Mouse (Mus musculus): ENCODE measurements at regions not wholly inside any gene's neighbourhood (a gene's known extent, or its start where the extent isn't known, plus 50 kb on each side); places are given as distances from the start of the nearest gene placed in this dataset.

DNA sequence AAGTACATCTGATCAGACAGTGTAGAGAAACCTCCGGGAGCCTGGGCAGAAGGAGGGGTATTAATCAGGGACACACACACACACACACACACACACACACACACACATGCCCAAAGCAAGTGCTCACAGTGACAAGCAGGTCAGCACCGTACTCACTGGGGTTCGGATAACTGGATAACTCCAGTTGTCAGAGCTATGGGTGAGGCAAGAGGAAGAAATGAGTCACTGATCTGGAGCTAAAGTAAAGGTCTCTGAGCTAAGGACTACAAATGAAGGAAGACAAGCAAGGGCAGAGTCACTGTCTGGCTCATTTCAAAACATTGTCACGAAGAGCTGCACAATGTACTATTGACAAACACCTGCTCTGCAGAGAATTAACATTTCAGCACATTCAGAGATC is 104.9 kb downstream of the Nfkbiz start:
- no peak overlapping the region for H3K27ac ChIP-seq (replicated peaks; ENCODE audit: low read depth, low read length)
- H3K4me3 ChIP-seq (ENCODE audit: insufficient read depth, low read depth, low read length), result no peak overlapping the region
- H3K4me1 ChIP-seq (ENCODE audit: control insufficient read depth, insufficient read depth, insufficient read length, low read length), result no peaks in the 10 kb centered on the region

DNA sequence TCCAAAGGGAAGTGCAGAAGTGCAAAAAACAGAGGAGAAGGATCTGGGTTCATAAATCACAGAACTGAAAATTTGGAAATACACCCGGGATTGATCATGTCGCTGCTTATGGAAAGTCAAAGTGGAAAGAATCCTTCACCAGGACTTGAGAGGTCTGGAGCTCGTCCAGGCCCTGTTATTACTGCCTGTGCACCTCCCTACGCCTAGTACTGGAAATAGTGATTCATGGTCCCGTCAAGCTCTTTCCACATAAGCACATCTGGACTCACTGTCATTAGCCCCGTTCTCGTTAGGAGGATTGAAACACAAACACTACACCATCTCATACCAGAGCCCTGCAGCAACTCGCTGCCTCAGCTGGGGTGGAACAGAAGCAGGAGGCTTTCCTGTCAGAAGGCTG is 107.7 kb downstream of the Nfkbiz start:
- H3K4me1 ChIP-seq (ENCODE audit: control insufficient read depth, insufficient read depth, insufficient read length, low read length), result no peaks in the 10 kb centered on the region
- no peak overlapping the region; the same call in 1 of the 2 replicates for H3K27ac ChIP-seq (replicated peaks; ENCODE audit: low read depth, low read length)
- peak overlapping the region; percentile 16; the same call in 1 of the 2 replicates for H3K4me3 ChIP-seq (ENCODE audit: insufficient read depth, low read depth, low read length)

DNA sequence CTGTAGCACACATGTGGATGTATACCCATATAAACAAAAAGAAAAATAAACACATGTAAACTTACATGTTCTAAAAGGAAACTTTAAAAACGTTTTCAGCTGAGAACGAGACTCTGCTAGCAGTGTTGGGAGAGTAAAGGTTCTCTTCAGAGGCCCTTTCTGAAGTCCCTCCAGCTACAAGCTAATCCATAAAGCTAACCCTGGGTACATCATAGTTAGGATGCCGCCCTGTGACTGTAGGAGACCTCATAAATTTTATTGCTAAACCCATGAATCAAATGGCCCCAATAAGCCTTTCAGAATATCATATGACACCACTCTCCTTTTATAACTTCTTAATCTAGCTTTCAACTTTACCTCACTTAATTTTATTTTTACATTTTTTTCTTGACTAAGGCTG is 112.2 kb downstream of the Nfkbiz start:
- no peak overlapping the region for H3K27ac ChIP-seq (replicated peaks; ENCODE audit: low read depth, low read length)
- H3K4me1 ChIP-seq (ENCODE audit: control insufficient read depth, insufficient read depth, insufficient read length, low read length), result no peaks in the 10 kb centered on the region
- H3K4me3 ChIP-seq (ENCODE audit: insufficient read depth, low read depth, low read length), result no peak overlapping the region

DNA sequence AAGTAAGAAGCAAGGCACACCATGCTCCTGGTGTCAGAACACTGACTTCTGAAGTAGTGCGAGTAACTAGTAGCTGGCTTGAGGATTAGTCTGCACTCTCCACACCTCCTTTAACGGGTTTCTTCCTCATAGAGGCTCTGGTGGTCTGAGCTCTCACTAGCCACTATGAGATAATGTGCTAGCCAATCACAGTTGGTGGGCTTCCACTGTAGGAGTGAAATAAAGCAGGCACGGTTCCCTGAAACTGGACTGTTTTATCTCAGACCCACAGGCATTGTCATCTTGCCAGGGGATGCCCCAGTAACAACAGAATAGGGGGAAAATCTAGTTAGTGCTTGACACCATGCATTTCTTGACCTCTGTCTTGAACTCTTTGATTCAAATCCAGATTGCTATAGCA is 118.3 kb downstream of the Nfkbiz start:
- H3K4me3 ChIP-seq (ENCODE audit: insufficient read depth, low read depth, low read length), result no peak overlapping the region
- no peak overlapping the region for H3K27ac ChIP-seq (replicated peaks; ENCODE audit: low read depth, low read length)
- no peaks in the 10 kb centered on the region for H3K4me1 ChIP-seq (ENCODE audit: control insufficient read depth, insufficient read depth, insufficient read length, low read length)

DNA sequence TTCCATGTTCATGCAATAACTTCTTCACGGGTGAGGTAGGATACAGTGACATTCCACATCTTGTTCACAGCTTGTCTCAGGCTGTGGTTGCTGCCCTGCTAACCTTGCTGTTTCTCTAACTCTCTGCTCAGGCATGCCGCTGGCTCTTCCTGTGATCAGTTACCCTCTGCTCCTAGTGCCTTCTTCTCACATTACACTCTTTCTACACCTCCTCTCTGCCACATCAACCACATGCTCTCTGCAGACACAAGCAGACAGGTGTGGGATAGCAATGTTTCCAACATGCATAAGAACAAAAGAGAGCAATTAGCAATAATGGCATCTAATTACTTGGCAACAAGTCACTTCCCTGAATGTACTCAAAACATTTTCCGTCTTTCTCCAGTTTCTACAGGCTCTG is 128.7 kb downstream of the Nfkbiz start:
- no peak overlapping the region for H3K4me3 ChIP-seq (ENCODE audit: insufficient read depth, low read depth, low read length)
- no peak overlapping the region for H3K27ac ChIP-seq (replicated peaks; ENCODE audit: low read depth, low read length)
- H3K4me1 ChIP-seq (ENCODE audit: control insufficient read depth, insufficient read depth, insufficient read length, low read length), result no peaks in the 10 kb centered on the region

DNA sequence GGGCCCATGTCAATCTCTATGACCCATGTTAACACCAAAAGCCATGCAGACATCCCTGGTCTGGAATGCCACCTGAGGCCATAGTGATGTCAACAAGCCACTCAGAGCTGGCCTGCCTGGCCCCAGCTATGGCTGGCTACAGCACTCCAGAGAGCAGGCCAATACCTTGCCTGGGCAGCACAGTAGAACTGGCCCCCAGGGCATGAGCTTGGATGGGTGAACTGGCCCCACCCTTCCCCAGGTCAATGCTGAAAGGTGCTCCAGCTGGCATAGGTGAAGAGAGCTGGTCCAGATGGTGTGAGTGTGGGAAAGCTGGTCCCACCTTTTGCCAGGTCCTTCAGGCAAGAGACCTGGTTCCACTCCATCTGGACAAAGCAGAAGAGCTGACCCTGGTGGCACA is 132.2 kb downstream of the Nfkbiz start:
- Histone ChIP-seq H3K4me1 (ENCODE audit: control insufficient read depth, insufficient read depth, insufficient read length, low read length) (no peaks in the 10 kb centered on the region), H3K4me3 (ENCODE audit: insufficient read depth, low read depth, low read length) (no peak overlapping the region), H3K27ac (replicated peaks; ENCODE audit: low read depth, low read length) (no peak overlapping the region)

DNA sequence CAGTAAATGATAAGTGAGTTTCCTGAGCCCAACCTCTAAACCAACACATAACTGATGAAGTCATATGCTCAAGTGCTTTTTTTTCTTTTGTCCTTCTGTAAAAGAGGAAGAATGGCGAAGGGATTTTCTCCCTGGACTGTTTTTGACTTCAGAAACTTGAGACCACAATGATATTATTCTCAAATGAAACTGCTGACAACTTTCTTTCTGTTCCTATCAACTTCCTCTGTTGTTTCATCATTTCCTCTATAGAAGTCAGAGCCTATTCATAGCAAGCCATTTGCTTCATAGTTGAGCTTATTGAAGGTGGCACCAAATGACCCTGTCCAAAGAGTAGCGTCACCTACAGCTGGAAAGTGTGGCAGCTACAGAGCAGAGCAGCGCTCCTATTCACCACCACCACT is 140.2 kb downstream of the Nfkbiz start:
- no peaks in the 10 kb centered on the region; the same call in 1 of the 2 replicates for H3K4me1 ChIP-seq (ENCODE audit: control insufficient read depth, insufficient read depth, insufficient read length, low read length)
- no peak overlapping the region for H3K27ac ChIP-seq (replicated peaks; ENCODE audit: low read depth, low read length)
- no peak overlapping the region for H3K4me3 ChIP-seq (ENCODE audit: insufficient read depth, low read depth, low read length)

DNA sequence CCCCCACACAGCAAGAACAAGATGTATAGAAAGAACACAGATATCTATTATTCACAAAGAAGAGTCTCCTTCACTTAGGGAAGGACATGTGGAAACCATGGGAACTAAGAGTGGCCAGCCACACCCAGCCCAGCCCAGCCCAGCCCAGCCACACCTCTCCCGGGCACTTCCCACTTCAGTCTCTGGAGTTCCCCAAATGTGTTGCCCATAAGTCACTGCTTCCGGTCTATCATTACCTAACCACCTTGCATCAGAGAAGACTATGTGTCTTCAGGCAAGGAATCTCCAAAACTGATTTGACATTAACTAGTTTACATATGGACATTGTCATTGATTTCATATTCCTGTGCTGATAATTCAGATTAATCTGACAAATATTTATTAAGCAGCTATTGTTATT is 147.6 kb downstream of the Nfkbiz start:
- Histone ChIP-seq H3K27ac (replicated peaks; ENCODE audit: low read depth, low read length) (no peak overlapping the region), H3K4me1 (ENCODE audit: control insufficient read depth, insufficient read depth, insufficient read length, low read length) (no peaks in the 10 kb centered on the region), H3K4me3 (ENCODE audit: insufficient read depth, low read depth, low read length) (no peak overlapping the region)

DNA sequence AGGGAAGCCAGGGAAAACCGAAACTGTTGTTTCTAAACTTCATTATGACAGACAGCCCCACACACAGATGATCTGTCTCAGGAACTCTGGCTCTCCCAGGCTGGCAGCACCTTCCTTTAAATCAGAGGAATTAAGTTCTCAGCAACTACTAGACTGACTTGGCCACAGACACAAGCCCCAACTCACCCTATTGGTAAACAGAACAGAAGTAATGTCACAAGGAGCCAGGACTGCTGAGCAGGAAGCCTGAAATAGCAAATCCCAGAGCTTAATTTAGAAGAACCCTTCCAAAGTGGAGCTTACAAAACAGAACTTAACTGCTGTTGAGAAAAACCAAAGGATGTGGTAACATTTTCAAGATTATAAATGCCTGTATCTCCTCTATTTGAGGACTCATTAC is 174.8 kb downstream of the Nfkbiz start:
- 0 out of 2 replicates have a peak overlapping the region, but pooled peaks have one; percentile 60 for H3K27ac ChIP-seq (replicated peaks; ENCODE audit: low read depth, low read length)
- no peak overlapping the region for H3K4me3 ChIP-seq (ENCODE audit: insufficient read depth, low read depth, low read length)
- no peaks in the 10 kb centered on the region for H3K4me1 ChIP-seq (ENCODE audit: control insufficient read depth, insufficient read depth, insufficient read length, low read length)

DNA sequence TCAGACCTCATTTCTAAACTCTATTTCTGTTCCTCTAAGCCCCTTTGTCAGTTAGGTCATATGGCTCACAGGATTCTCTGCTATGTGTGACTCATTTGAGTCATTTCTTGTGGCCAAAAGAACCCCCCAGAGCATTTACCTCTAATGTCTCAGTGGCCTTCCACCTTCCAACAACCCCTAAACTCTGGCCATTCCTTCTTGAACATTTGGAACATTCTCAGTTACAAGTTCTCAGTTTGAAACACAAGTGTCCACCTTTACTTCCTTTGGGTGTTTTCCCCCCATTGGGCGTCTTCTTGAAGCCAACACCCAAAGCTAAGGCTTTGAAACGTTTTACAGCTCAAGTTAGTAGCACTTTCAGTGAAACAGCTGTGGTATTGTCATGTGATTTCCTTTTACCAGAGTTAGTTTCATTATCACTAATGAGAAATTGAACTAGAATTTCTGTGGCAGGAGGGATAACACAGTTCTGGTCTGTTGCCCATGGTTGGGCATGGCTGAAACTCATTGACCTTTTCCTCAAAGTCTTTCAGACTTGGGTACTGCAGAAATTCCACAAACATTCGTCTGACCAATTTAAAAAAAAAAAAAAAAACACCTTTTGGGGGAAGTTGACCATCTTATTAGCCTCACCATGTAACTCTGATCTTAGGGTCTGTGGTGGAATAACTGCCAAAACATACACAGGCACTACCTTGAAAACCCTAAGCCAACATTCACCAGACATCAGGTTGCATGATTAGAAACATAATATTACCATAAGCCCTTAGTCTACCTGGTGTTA is 201.8 kb downstream of the Nfkbiz start:
- H3K4me1 ChIP-seq (ENCODE audit: control insufficient read depth, insufficient read depth, insufficient read length, low read length), result no peaks in the 10 kb centered on the region; the same call in 1 of the 2 replicates
- H3K4me3 ChIP-seq (ENCODE audit: insufficient read depth, low read depth, low read length), result no peak overlapping the region
- H3K27ac ChIP-seq (replicated peaks; ENCODE audit: low read depth, low read length), result no peak overlapping the region; the same call in 1 of the 2 replicates

DNA sequence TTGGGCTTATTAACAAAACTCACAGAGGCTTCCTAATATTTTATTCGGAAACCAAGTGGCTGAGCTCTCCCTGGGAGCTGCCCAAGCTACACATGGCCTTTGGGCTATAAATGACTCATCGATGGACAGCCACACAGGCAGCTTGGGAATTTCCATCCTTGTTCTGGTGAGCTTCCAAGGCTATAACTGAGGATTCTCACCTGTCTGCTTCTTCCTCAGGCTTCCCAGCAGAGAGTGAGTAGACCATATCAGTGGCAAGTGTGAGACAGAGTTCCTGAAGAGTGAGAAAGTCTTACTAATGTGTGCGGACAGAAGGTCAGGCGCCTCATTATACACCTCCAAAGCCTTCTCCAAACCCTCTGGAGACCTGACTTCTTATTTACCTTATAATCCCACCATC is 202.5 kb downstream of the Nfkbiz start:
- no peak overlapping the region; the same call in 1 of the 2 replicates for H3K27ac ChIP-seq (replicated peaks; ENCODE audit: low read depth, low read length)

DNA sequence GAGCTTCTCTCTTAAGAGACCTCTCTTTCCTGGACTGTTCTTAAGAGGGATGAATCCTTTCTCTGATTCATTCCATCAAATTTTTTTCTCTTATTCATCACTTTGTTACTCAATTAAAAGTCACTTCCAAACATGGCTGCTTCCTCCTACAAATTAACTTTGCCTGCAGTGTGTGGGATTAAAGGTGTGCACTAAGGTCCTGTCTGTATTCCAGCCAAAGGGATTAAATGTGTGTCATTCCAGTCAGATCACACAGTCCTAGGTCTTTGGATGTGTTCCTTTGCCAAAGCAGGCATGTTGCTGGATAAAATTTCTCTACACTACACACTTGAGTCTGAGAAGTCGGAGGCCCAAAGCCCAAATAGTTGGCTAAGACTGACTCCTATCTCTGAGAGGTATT is 204.0 kb downstream of the Nfkbiz start:
- no peak overlapping the region for H3K27ac ChIP-seq (replicated peaks; ENCODE audit: low read depth, low read length)

More for the DNA sequence above, 202.5 kb downstream of the Nfkbiz start:
- H3K4me1 ChIP-seq (ENCODE audit: control insufficient read depth, insufficient read depth, insufficient read length, low read length), result no peaks in the 10 kb centered on the region; the same call in 1 of the 2 replicates
- no peak overlapping the region for H3K4me3 ChIP-seq (ENCODE audit: insufficient read depth, low read depth, low read length)

DNA sequence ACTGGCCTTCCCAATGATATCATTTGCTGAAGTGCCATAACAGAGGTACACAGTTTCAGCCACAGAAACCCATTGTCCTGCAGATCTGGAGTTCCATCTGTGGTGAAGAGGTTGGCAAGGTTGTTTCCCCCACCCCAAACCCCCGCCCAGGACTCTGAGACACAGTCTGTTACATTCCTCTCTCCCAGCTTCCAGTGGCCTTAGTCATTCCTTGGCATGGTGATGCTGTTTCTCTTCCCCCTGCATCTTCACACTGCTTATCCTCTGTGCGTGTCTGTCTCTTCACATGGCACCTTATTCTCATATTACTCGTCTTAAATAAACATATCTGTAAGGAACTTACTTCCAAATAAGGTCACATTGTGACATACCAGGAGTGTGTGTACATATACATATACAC is 206.5 kb downstream of the Nfkbiz start:
- no peaks in the 10 kb centered on the region; the same call in 1 of the 2 replicates for H3K4me1 ChIP-seq (ENCODE audit: control insufficient read depth, insufficient read depth, insufficient read length, low read length)
- no peak overlapping the region for H3K4me3 ChIP-seq (ENCODE audit: insufficient read depth, low read depth, low read length)
- no peak overlapping the region for H3K27ac ChIP-seq (replicated peaks; ENCODE audit: low read depth, low read length)

More for the DNA sequence above, 204.0 kb downstream of the Nfkbiz start:
- Histone ChIP-seq H3K4me3 (ENCODE audit: insufficient read depth, low read depth, low read length) (no peak overlapping the region), H3K4me1 (ENCODE audit: control insufficient read depth, insufficient read depth, insufficient read length, low read length) (no peaks in the 10 kb centered on the region; the same call in 1 of the 2 replicates)

DNA sequence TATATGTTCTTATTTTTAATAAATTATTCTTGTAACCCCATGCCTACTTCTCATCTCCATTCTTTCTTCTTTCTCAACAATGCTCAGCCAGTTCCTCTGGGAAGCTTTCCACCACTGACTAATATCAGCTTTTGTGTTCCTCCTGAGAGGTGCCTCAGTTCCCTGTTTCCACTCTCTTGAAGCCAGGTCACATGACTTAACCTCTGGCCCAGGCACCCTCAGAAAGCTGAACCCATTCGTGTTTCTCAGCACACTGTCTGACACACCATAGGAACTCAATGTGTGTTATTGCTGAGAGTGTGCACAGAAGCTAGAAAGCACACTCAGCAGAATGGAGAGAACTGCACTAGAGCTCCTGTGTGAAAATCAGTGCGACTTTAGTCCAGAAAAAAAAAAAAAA is 207.1 kb downstream of the Nfkbiz start:
- no peak overlapping the region for H3K27ac ChIP-seq (replicated peaks; ENCODE audit: low read depth, low read length)
- no peaks in the 10 kb centered on the region; the same call in 1 of the 2 replicates for H3K4me1 ChIP-seq (ENCODE audit: control insufficient read depth, insufficient read depth, insufficient read length, low read length)
- no peak overlapping the region for H3K4me3 ChIP-seq (ENCODE audit: insufficient read depth, low read depth, low read length)

DNA sequence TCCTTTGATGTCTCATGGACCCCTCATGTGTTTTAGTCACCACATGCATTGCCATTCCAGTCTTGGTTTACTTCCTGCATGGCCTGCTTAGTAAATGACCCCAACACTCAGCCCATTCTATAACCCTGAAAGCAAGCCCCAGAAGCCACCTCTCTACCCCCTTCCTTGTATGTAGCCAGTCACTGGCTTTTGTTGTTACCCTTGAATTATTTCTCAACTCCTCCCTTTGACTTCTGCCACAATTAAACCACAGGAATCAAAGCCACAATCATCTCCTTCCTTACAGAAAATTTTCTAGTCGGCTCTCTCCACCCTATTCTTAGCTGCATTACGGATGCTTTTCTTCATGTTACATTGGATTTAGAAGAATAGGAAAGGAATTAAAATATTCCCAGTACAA is 207.7 kb downstream of the Nfkbiz start:
- Histone ChIP-seq H3K4me1 (ENCODE audit: control insufficient read depth, insufficient read depth, insufficient read length, low read length) (no peaks in the 10 kb centered on the region), H3K27ac (replicated peaks; ENCODE audit: low read depth, low read length) (no peak overlapping the region), H3K4me3 (ENCODE audit: insufficient read depth, low read depth, low read length) (no peak overlapping the region)

DNA sequence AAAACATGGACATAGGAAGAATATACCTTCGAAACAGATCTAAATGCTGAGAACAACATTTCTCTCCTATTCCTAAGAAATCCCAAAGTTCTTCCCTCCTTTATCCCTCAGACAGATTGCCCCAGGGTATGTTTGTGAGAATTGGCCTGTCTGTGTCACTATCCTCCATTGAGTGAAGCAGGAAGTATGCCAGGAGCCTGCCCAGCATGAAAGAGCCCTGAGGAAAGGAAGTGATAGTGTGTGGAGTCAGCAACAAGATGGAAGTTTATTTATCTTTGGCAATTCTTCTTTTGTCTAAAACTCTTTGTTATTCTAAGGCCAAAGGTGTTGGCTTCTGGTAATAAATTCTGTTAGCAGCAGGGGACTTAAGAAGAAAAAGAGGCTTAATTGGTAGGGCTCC is 211.2 kb downstream of the Nfkbiz start:
- H3K4me3 ChIP-seq (ENCODE audit: insufficient read depth, low read depth, low read length), result no peak overlapping the region
- H3K27ac ChIP-seq (replicated peaks; ENCODE audit: low read depth, low read length), result no peak overlapping the region
- H3K4me1 ChIP-seq (ENCODE audit: control insufficient read depth, insufficient read depth, insufficient read length, low read length), result 0 out of 2 replicates have a peak, but pooled peaks cover 3% of the 10 kb centered on the region
